Mouse (Mus musculus): ENCODE data around the gene Hs3st2. TPM values are rescaled to one million over a fixed set of nuclear protein-coding genes. Genes with fewer than 3 reads are reported as not detected.

The Hs3st2 gene
- polyA plus RNA-seq, 1 experiment from 2014 or later, result 0.56 TPM

DNA sequence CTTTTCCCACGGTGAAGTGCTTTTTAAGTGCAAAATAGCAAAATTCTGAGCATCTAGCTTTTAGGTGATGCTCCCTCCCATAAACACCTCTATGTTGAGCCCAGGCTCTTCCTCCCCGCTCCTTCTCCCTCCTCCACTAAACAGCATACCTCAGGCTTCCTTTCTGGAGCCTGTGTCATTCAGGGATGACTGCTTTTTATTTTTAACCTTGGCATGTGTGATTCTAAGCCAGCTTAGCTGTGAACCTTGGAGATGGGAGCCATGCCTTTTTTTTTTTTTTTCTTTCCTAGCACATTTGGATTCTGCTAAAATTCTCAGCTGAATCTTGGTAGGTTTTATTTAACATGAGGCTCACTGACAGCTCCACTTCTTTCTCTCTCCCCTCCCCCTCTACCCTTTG is 3.2 kb downstream of the Hs3st2 start:
- Histone ChIP-seq H3K27ac (no peak overlapping the region), H3K9me3 (no peaks in the 10 kb centered on the region), H3K4me1 (peaks cover 17% of the 10 kb centered on the region), H3K27me3 (peaks cover 62% of the 10 kb centered on the region), H3K9ac (no peak overlapping the region), H3K36me3 (replicated peaks) (no peaks in the 10 kb centered on the region), H3K4me3 (replicated peaks) (no peak overlapping the region), H3K4me2 (no peak overlapping the region)
- 88% methylated on average over 2 of the region's 2 CpGs for WGBS
- ATAC-seq (ENCODE audit: low FRiP score), result no peak

GRCm38 (mm10) chr7:121410716-121411506 is 19.3 kb downstream of the Hs3st2 start:
- Histone ChIP-seq H3K9me3 (no peaks in the 10 kb centered on the region), H3K4me1 (no peaks in the 10 kb centered on the region), H3K9ac (no peak overlapping the region), H3K36me3 (replicated peaks) (no peaks in the 10 kb centered on the region), H3K27ac (no peak overlapping the region), H3K27me3 (no peaks in the 10 kb centered on the region), H3K4me2 (no peak overlapping the region), H3K4me3 (replicated peaks) (no peak overlapping the region)
- 84% methylated on average over 11 of the region's 11 CpGs for WGBS
- ATAC-seq (ENCODE audit: low FRiP score), result no peak

- Histone ChIP-seq H3K9me3 (no peaks in the 10 kb centered on the region), H3K4me1 (no peaks in the 10 kb centered on the region), H3K27ac (no peak overlapping the region), H3K4me2 (no peak overlapping the region), H3K9ac (no peak overlapping the region), H3K27me3 (no peaks in the 10 kb centered on the region), H3K4me3 (replicated peaks) (no peak overlapping the region), H3K36me3 (replicated peaks) (no peaks in the 10 kb centered on the region)
- WGBS, result 90% methylated on average over 7 of the region's 7 CpGs
- no peak for ATAC-seq (ENCODE audit: low FRiP score)
These were observed 19.8 kb downstream of the Hs3st2 start for GRCm38 (mm10) chr7:121411507-121411898.

- H3K4me3 ChIP-seq (replicated peaks), result no peak overlapping the region
- no peaks in the 10 kb centered on the region for H3K27me3 ChIP-seq
- no peaks in the 10 kb centered on the region for H3K9me3 ChIP-seq
- H3K4me2 ChIP-seq, result no peak overlapping the region
- no peaks in the 10 kb centered on the region for H3K36me3 ChIP-seq (replicated peaks)
- H3K27ac ChIP-seq, result no peak overlapping the region
- no peak for ATAC-seq (ENCODE audit: low FRiP score)
- H3K4me1 ChIP-seq, result no peaks in the 10 kb centered on the region
- no peak overlapping the region for H3K9ac ChIP-seq
- 71% methylated on average over 6 of the region's 6 CpGs for WGBS
These were observed 45.2 kb downstream of the Hs3st2 start for GRCm38 (mm10) chr7:121436884-121437283.

DNA sequence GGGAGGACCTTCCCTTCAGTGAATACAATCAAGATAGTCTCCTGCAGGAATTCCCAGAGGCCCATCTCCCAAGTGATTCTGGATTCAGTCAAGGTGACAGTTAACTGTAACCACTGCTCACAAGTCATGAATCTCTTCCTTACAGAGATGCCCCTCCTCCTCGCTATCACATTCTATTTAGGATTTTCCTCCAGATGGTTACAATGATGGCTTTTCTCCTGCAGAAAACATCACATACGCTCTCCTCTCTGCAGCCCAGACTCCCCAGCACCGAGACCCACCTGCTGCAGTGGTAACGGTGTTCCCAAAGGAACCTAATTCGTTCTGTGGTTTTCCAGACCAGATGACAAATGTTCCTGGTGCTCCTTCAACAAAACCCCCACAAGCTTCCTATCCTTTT is 49.5 kb downstream of the Hs3st2 start:
- Histone ChIP-seq H3K4me3 (replicated peaks) (no peak overlapping the region), H3K4me2 (no peak overlapping the region), H3K36me3 (replicated peaks) (no peaks in the 10 kb centered on the region), H3K27me3 (no peaks in the 10 kb centered on the region), H3K4me1 (no peaks in the 10 kb centered on the region), H3K27ac (no peak overlapping the region), H3K9ac (no peak overlapping the region), H3K9me3 (no peaks in the 10 kb centered on the region)
- no peak for ATAC-seq (ENCODE audit: low FRiP score)
- 80% methylated on average over 5 of the region's 5 CpGs for WGBS

DNA sequence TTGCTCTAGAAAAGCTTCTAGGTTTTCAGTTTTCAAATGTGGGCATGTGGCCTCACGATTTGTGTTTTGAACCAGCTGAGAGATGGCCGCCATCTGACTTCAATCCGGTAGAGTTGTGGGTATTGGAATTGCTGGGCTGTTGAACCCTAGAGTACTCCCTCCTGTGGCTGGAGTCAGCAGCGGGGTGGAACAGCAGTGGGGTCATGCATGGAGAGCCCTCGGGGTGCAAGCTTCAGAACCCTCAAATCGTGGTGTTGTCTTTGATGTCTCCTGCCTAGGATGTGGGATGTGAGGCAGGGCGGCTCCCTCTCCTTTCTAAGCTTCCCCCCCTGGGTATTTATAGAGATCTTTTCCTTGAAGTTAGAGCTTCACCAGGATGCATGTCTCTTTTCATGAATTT is 52.7 kb downstream of the Hs3st2 start:
- no peak overlapping the region for H3K4me2 ChIP-seq
- H3K27me3 ChIP-seq, result no peaks in the 10 kb centered on the region
- no peaks in the 10 kb centered on the region for H3K36me3 ChIP-seq (replicated peaks)
- no peak overlapping the region for H3K27ac ChIP-seq
- no peak overlapping the region for H3K9ac ChIP-seq
- no peaks in the 10 kb centered on the region for H3K9me3 ChIP-seq
- no peaks in the 10 kb centered on the region for H3K4me1 ChIP-seq
- no peak overlapping the region for H3K4me3 ChIP-seq (replicated peaks)
- no peak for ATAC-seq (ENCODE audit: low FRiP score)
- WGBS, result 77% methylated on average over 7 of the region's 7 CpGs

DNA sequence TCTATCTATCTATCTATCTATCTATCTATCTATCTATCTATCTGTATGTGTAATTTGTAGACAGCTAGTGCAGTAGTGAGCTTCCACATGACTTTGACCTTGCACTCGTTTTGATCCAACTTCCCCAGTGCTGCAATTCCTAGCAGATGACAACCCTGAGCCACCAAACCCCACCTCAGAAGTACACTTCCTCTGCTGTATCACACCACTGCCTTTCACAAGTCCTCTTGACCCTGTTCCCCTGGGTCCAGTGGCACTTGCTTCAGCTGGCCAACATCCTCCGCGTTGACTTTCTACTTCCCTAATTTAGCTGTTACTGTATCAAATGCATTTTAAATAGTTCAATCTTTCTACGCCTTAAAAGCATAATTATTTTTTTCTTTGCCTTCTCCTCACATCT is 54.6 kb downstream of the Hs3st2 start:
- ATAC-seq (ENCODE audit: low FRiP score), result no peak
- no peaks in the 10 kb centered on the region for H3K9me3 ChIP-seq
- no peaks in the 10 kb centered on the region for H3K36me3 ChIP-seq (replicated peaks)
- 87% methylated on average over 4 of the region's 4 CpGs for WGBS
- H3K9ac ChIP-seq, result no peak overlapping the region
- no peak overlapping the region for H3K4me2 ChIP-seq
- H3K4me3 ChIP-seq (replicated peaks), result no peak overlapping the region
- H3K4me1 ChIP-seq, result peaks cover 7% of the 10 kb centered on the region
- H3K27ac ChIP-seq, result no peak overlapping the region
- no peaks in the 10 kb centered on the region for H3K27me3 ChIP-seq

GRCm38 (mm10) chr7:121450951-121451843 is 59.5 kb downstream of the Hs3st2 start:
- Histone ChIP-seq H3K36me3 (replicated peaks) (no peaks in the 10 kb centered on the region), H3K9ac (no peak overlapping the region), H3K27ac (no peak overlapping the region), H3K4me2 (no peak overlapping the region), H3K9me3 (no peaks in the 10 kb centered on the region), H3K4me3 (replicated peaks) (no peak overlapping the region), H3K4me1 (peaks cover 14% of the 10 kb centered on the region), H3K27me3 (no peaks in the 10 kb centered on the region)
- WGBS, result 40% methylated on average over 13 of the region's 13 CpGs
- no peak for ATAC-seq (ENCODE audit: low FRiP score)

- no peak overlapping the region for H3K27ac ChIP-seq
- 73% methylated on average over 1 of the region's 1 CpGs for WGBS
- H3K27me3 ChIP-seq, result no peaks in the 10 kb centered on the region
- no peaks in the 10 kb centered on the region for H3K9me3 ChIP-seq
- H3K36me3 ChIP-seq (replicated peaks), result no peaks in the 10 kb centered on the region
- H3K4me1 ChIP-seq, result peaks cover 2% of the 10 kb centered on the region
- no peak for ATAC-seq (ENCODE audit: low FRiP score)
- no peak overlapping the region for H3K4me2 ChIP-seq
- no peak overlapping the region for H3K9ac ChIP-seq
- no peak overlapping the region for H3K4me3 ChIP-seq (replicated peaks)
These were observed 65.1 kb downstream of the Hs3st2 start for GRCm38 (mm10) chr7:121456716-121457115.

- no peaks in the 10 kb centered on the region; the same call in 1 of the 2 replicates for H3K4me1 ChIP-seq
- no peaks in the 10 kb centered on the region for H3K27me3 ChIP-seq
- H3K9me3 ChIP-seq, result no peaks in the 10 kb centered on the region
- WGBS, result 61% methylated on average over 3 of the region's 3 CpGs
- no peak overlapping the region for H3K4me3 ChIP-seq (replicated peaks)
- no peak overlapping the region for H3K4me2 ChIP-seq
- ATAC-seq (ENCODE audit: low FRiP score), result no peak
- H3K9ac ChIP-seq, result no peak overlapping the region
- H3K36me3 ChIP-seq (replicated peaks), result no peaks in the 10 kb centered on the region
- H3K27ac ChIP-seq, result no peak overlapping the region
These were observed 66.4 kb downstream of the Hs3st2 start for GRCm38 (mm10) chr7:121458075-121458474.

DNA sequence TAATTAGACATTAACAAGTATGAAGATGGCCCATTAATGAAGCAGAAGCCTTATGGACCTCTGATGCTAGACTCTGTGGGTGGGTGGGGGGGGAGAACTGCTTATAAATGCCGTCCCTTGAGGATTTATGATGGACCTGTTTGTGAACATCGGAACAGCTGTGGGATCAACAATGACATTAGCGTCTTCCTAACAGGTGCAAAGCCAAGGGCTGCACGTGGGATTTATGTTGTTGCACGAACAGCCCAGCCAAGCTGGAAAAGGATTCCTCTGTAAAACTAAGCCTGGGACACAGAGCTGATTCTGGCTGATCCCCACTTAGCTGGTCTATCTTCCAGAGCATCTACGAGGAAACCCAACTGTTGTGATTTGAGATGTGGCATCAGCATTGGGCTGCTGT is 69.0 kb downstream of the Hs3st2 start:
- Histone ChIP-seq H3K27ac (no peak overlapping the region), H3K27me3 (no peaks in the 10 kb centered on the region), H3K4me3 (replicated peaks) (no peak overlapping the region), H3K36me3 (replicated peaks) (no peaks in the 10 kb centered on the region), H3K9me3 (no peaks in the 10 kb centered on the region), H3K4me2 (no peak overlapping the region), H3K9ac (no peak overlapping the region), H3K4me1 (no peaks in the 10 kb centered on the region; the same call in 1 of the 2 replicates)
- ATAC-seq (ENCODE audit: low FRiP score), result no peak
- WGBS, result 85% methylated on average over 6 of the region's 6 CpGs

DNA sequence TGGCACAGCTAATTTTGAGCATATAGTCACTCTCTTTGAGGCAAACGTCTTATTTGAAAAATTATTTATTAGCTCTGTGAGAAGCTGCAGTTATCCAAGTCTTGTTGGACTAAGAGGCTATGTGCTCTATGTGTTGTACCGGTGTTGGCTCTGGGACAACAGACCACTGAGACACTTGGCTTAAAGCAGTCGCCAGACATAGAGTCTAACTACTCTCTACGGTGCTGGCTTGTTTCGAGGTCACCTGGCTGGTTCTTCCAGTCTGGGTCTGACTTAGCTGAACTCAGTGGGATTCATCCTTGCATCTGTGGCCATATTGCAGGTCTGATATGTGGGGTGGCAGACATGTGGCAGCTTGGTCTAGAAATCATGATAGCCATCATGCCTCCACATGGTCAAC is 72.8 kb downstream of the Hs3st2 start:
- no peak overlapping the region for H3K4me2 ChIP-seq
- H3K9me3 ChIP-seq, result no peaks in the 10 kb centered on the region
- no peaks in the 10 kb centered on the region; the same call in 1 of the 2 replicates for H3K4me1 ChIP-seq
- H3K27ac ChIP-seq, result no peak overlapping the region
- H3K9ac ChIP-seq, result no peak overlapping the region
- H3K4me3 ChIP-seq (replicated peaks), result no peak overlapping the region
- no peak for ATAC-seq (ENCODE audit: low FRiP score)
- no peaks in the 10 kb centered on the region for H3K27me3 ChIP-seq
- no peaks in the 10 kb centered on the region for H3K36me3 ChIP-seq (replicated peaks)
- 92% methylated on average over 5 of the region's 5 CpGs for WGBS

All from forebrain, embryonic 12.5 days (tissue).